Mouse (Mus musculus): Measurements from ENCODE around the gene Lamtor3.

GRCm38 (mm10) chr3:137950191-137950885 lies 32.0 kb downstream of the Lamtor3 start:
- TF ChIP-seq POLR2A (IDR thresholded peaks at IDR 0.05; ENCODE audit: borderline replicate concordance, low read depth, low read length): no peak
- TF ChIP-seq CTCF (IDR thresholded peaks at IDR 0.05; ENCODE audit: low read depth, low read length): no peak
